Mouse (Mus musculus) MEL (cell line): Measurements from ENCODE around the gene Stat5a. TPM values are rescaled to one million over a fixed set of nuclear protein-coding genes. Genes with fewer than 3 reads are reported as not detected.

Experiments used
- DNase-seq: peaks from one replicate; pipeline ENCODE4 v3.0.0; 2011; ENCODE audit warnings: low read depth, low spot score
- H3K27ac ChIP-seq: 2 replicates; pipeline ENCODE4 v1.5.1; 2012; ENCODE audit warnings: low read depth, mild to moderate bottlenecking, control low read depth, low read length, moderate library complexity; ENCODE audit not compliant: control insufficient read depth
- H3K27me3 ChIP-seq, 2 experiments: fragments of 150-350 bp in 1 of 2; sonication (generic) in 1 of 2; 2 replicates each; pipeline ENCODE4 v1.6.1; 2012; ENCODE audit warnings: low read length in 2 of 2, mild to moderate bottlenecking in 2 of 2, improper control_type of control experiment in 1 of 2, moderate library complexity in 1 of 2; ENCODE audit not compliant: insufficient read depth in 2 of 2, control insufficient read depth in 1 of 2
- H3K36me3 ChIP-seq, 2 experiments: 2 replicates each; pipeline ENCODE4 v1.6.1; 2012 to 2014; ENCODE audit warnings: low read length in 2 of 2, improper control_type of control experiment in 1 of 2, inconsistent platforms in 1 of 2, mild to moderate bottlenecking in 1 of 2; ENCODE audit not compliant: insufficient read depth in 2 of 2, control insufficient read depth in 1 of 2
- H3K4me1 ChIP-seq, 2 experiments: fragments of 150-350 bp in 1 of 2; sonication (generic) in 1 of 2; 2 replicates each; pipeline ENCODE4 v1.6.1; 2012; ENCODE audit warnings: low read length in 2 of 2, improper control_type of control experiment in 1 of 2, mild to moderate bottlenecking in 1 of 2; ENCODE audit not compliant: insufficient read depth in 2 of 2, control insufficient read depth in 1 of 2
- H3K4me3 ChIP-seq, 2 experiments: fragments of 150-350 bp in 1 of 2; sonication (generic) in 1 of 2; 2 replicates each; pipeline ENCODE4 v1.5.1; 2012; ENCODE audit warnings: low read depth in 2 of 2, low read length in 2 of 2, mild to moderate bottlenecking in 2 of 2, moderate library complexity in 2 of 2, control low read depth in 1 of 2, improper control_type of control experiment in 1 of 2; ENCODE audit not compliant: control insufficient read depth in 1 of 2, insufficient read depth in 1 of 2
- H3K79me2 ChIP-seq: 2 replicates; pipeline ENCODE4 v1.6.1; 2012; ENCODE audit warnings: mild to moderate bottlenecking, low read length, moderate library complexity; ENCODE audit not compliant: control insufficient read depth, poor library complexity, insufficient read depth
- H3K9ac ChIP-seq: 2 replicates; pipeline ENCODE4 v1.6.1; 2012; ENCODE audit warnings: low read depth, mild to moderate bottlenecking, control low read depth, low read length, moderate library complexity; ENCODE audit not compliant: control insufficient read depth, poor library complexity, severe bottlenecking
- H3K9me3 ChIP-seq: fragments of 150-350 bp; sonication (generic); replicated peaks from 2 replicates; pipeline ENCODE4 v1.6.1; 2012; ENCODE audit warnings: mild to moderate bottlenecking, low read length, improper control_type of control experiment, moderate library complexity; ENCODE audit not compliant: insufficient read depth
- CHD1 ChIP-seq: IDR thresholded peaks from 2 replicates; pipeline ENCODE4 v1.6.1; 2012; ENCODE audit warnings: low read depth, mild to moderate bottlenecking, inconsistent platforms, low read length, improper control_type of control experiment
- CHD2 ChIP-seq: IDR thresholded peaks from 2 replicates; pipeline ENCODE4 v1.6.1; 2011; ENCODE audit warnings: low read length, improper control_type of control experiment
- E2F4 ChIP-seq: IDR thresholded peaks from 2 replicates; pipeline ENCODE4 v1.6.1; 2011; ENCODE audit warnings: low read depth, low read length, improper control_type of control experiment, borderline replicate concordance
- EP300 ChIP-seq, 2 experiments: IDR thresholded peaks; 2 replicates each; pipeline ENCODE4 v1.6.1; 2011; ENCODE audit warnings: improper control_type of control experiment in 2 of 2, low read length in 2 of 2, low read depth in 1 of 2, mild to moderate bottlenecking in 1 of 2
- ETS1 ChIP-seq: IDR thresholded peaks from 2 replicates; pipeline ENCODE4 v1.6.1; 2012; ENCODE audit warnings: low read depth, mild to moderate bottlenecking, inconsistent platforms, low read length, improper control_type of control experiment, moderate library complexity
- HCFC1 ChIP-seq: IDR thresholded peaks from 2 replicates; pipeline ENCODE4 v1.6.1; 2012; ENCODE audit warnings: low read depth, mild to moderate bottlenecking, inconsistent platforms, low read length, improper control_type of control experiment, moderate library complexity
- KAT2A ChIP-seq: conservative IDR thresholded peaks from 2 replicates; pipeline ENCODE4 v1.6.1; 2012; ENCODE audit warnings: low read depth, low read length, improper control_type of control experiment, inconsistent platforms
- MAFK ChIP-seq: IDR thresholded peaks from 2 replicates; pipeline ENCODE4 v1.6.1; 2011; ENCODE audit warnings: low read depth, mild to moderate bottlenecking, low read length, improper control_type of control experiment, borderline replicate concordance
- MAZ ChIP-seq: IDR thresholded peaks from 2 replicates; pipeline ENCODE4 v1.6.1; 2012; ENCODE audit warnings: low read depth, mild to moderate bottlenecking, inconsistent platforms, low read length, improper control_type of control experiment
- MEF2A ChIP-seq: IDR thresholded peaks from 2 replicates; pipeline ENCODE4 v1.6.1; 2014; ENCODE audit warnings: low read depth, mild to moderate bottlenecking, inconsistent platforms, low read length, improper control_type of control experiment; ENCODE audit not compliant: poor library complexity, insufficient replicate concordance, severe bottlenecking; ENCODE audit errors: extremely low read depth
- MXI1 ChIP-seq: IDR thresholded peaks from 2 replicates; pipeline ENCODE4 v1.6.1; 2011; ENCODE audit warnings: mild to moderate bottlenecking, low read depth, low read length, improper control_type of control experiment
- MYC ChIP-seq: IDR thresholded peaks from 2 replicates; pipeline ENCODE4 v1.6.1; 2011; ENCODE audit warnings: low read depth, mild to moderate bottlenecking, low read length, improper control_type of control experiment, moderate library complexity
- NELFE ChIP-seq: IDR thresholded peaks from 2 replicates; pipeline ENCODE4 v1.6.1; 2011; ENCODE audit warnings: low read depth, low read length, improper control_type of control experiment
- POLR2A ChIP-seq, 2 experiments: IDR thresholded peaks; 2 replicates each; pipeline ENCODE4 v1.6.1; 2011 to 2012; ENCODE audit warnings: low read length in 2 of 2, mild to moderate bottlenecking in 2 of 2, control low read depth in 1 of 2, improper control_type of control experiment in 1 of 2, low read depth in 1 of 2, moderate library complexity in 1 of 2; ENCODE audit not compliant: control insufficient read depth in 1 of 2, insufficient read depth in 1 of 2, poor library complexity in 1 of 2
- POLR2AphosphoS2 ChIP-seq: IDR thresholded peaks from 2 replicates; pipeline ENCODE4 v1.6.1; 2011; ENCODE audit warnings: low read length, improper control_type of control experiment
- RAD21 ChIP-seq: IDR thresholded peaks from 2 replicates; pipeline ENCODE4 v1.6.1; 2011; ENCODE audit warnings: mild to moderate bottlenecking, low read depth, low read length, improper control_type of control experiment
- RCOR1 ChIP-seq: IDR thresholded peaks from 2 replicates; pipeline ENCODE4 v1.6.1; 2012; ENCODE audit warnings: low read depth, mild to moderate bottlenecking, inconsistent platforms, low read length, improper control_type of control experiment
- SMC3 ChIP-seq: IDR thresholded peaks from 2 replicates; pipeline ENCODE4 v1.6.1; 2011; ENCODE audit warnings: low read depth, low read length, improper control_type of control experiment
- TAL1 ChIP-seq: IDR thresholded peaks from 2 replicates; pipeline ENCODE4 v1.6.1; 2012; ENCODE audit warnings: mild to moderate bottlenecking, inconsistent platforms, low read length, moderate library complexity, mixed read lengths
- TBP ChIP-seq: IDR thresholded peaks from 2 replicates; pipeline ENCODE4 v1.8.0; 2011; ENCODE audit warnings: low read depth, low read length, improper control_type of control experiment
- TCF12 ChIP-seq: IDR thresholded peaks from 2 replicates; pipeline ENCODE4 v1.6.1; 2014; ENCODE audit warnings: low read depth, mild to moderate bottlenecking, inconsistent platforms, low read length, improper control_type of control experiment, moderate library complexity
- USF1 ChIP-seq: IDR thresholded peaks from 2 replicates; pipeline ENCODE4 v1.6.1; 2014; ENCODE audit warnings: low read depth, mild to moderate bottlenecking, inconsistent platforms, low read length, improper control_type of control experiment, moderate library complexity
- USF2 ChIP-seq, 2 experiments: IDR thresholded peaks; 2 replicates each; pipeline ENCODE4 v1.6.1; 2011 to 2012; ENCODE audit warnings: improper control_type of control experiment in 2 of 2, low read length in 2 of 2, borderline replicate concordance in 1 of 2, inconsistent platforms in 1 of 2, low read depth in 1 of 2, mild to moderate bottlenecking in 1 of 2; ENCODE audit not compliant: insufficient read depth in 1 of 2
- ZC3H11A ChIP-seq: IDR thresholded peaks from 2 replicates; pipeline ENCODE4 v1.6.1; 2012; ENCODE audit warnings: low read depth, mild to moderate bottlenecking, inconsistent platforms, low read length, improper control_type of control experiment
- ZKSCAN1 ChIP-seq: IDR thresholded peaks from 2 replicates; pipeline ENCODE4 v1.6.1; 2012; ENCODE audit warnings: low read depth, mild to moderate bottlenecking, inconsistent platforms, low read length, improper control_type of control experiment, moderate library complexity
- polyA plus RNA-seq, 2 experiments: library from polyadenylated mRNA; stranded (reverse) in 1 of 2; unstranded in 1 of 2; fragments of >175 nt in 1 of 2; fragments of >200 nt in 1 of 2; gene quantifications; 2 replicates each; pipeline versions ENCODE4 v1.2.1 to v1.2.4; 2012; ENCODE audit warnings: low replicate concordance in 2 of 2, low read depth in 1 of 2; ENCODE audit not compliant: insufficient read length in 2 of 2, insufficient read depth in 1 of 2, missing spikeins in 1 of 2
- total RNA-seq: library from RNA; depleted of rRNA; stranded (reverse); fragments of 300-350 nt; gene quantifications from 2 replicates; pipeline ENCODE4 v1.2.3, GENCODE M21; 2012

The Stat5a gene
- total and polyA plus RNA-seq, 3 experiments, result 54.2 to 86.8 TPM; not detected in 1

- Histone ChIP-seq H3K36me3 (peaks cover 2 to 10% of the 10 kb centered on the region in 2 experiments), H3K79me2 (peaks cover 9% of the 10 kb centered on the region; the same call in 1 of the 2 replicates), H3K4me3 (no peak overlapping the region)
- TF ChIP-seq EP300 (IDR thresholded peaks at IDR 0.05; ENCODE audit: low read depth in 1 of 2, low read length in 2 of 2), result no peak
- no peak for TF ChIP-seq CHD1
- TF ChIP-seq RCOR1, result no peak
- TF ChIP-seq MYC, result no peak
- TF ChIP-seq KAT2A, result no peak
- TF ChIP-seq E2F4, result no peak
- TF ChIP-seq ZKSCAN1, result no peak
- no peak for TF ChIP-seq TAL1
- no peak for TF ChIP-seq MEF2A
- TF ChIP-seq POLR2A (IDR thresholded peaks at IDR 0.05; ENCODE audit: control insufficient read depth in 1 of 2, insufficient read depth in 1 of 2, low read depth in 1 of 2, low read length in 2 of 2, poor library complexity in 1 of 2), result no peak
- no peak for TF ChIP-seq ZC3H11A
- no peak for TF ChIP-seq CHD2
- TF ChIP-seq MAFK, result no peak
- no peak for TF ChIP-seq MXI1
- TF ChIP-seq HCFC1, result no peak
- TF ChIP-seq ETS1, result no peak
- no peak for TF ChIP-seq USF2 (IDR thresholded peaks at IDR 0.05; ENCODE audit: borderline replicate concordance in 1 of 2, insufficient read depth in 1 of 2, low read depth in 1 of 2, low read length in 2 of 2)
- TF ChIP-seq, all 39 proteins: peak for 0
- Histone ChIP-seq H3K9me3 (no peaks in the 10 kb centered on the region), H3K4me1 (peaks cover 4 to 26% of the 10 kb centered on the region in 2 experiments), H3K27me3 (no peaks in the 10 kb centered on the region), H3K27ac (no peak overlapping the region), H3K9ac (no peak overlapping the region)
- no peak for DNase-seq
Observed at GRCm38 (mm10) chr11:100814498-100814897, 44.7 kb upstream of the Stat5a start.

DNA sequence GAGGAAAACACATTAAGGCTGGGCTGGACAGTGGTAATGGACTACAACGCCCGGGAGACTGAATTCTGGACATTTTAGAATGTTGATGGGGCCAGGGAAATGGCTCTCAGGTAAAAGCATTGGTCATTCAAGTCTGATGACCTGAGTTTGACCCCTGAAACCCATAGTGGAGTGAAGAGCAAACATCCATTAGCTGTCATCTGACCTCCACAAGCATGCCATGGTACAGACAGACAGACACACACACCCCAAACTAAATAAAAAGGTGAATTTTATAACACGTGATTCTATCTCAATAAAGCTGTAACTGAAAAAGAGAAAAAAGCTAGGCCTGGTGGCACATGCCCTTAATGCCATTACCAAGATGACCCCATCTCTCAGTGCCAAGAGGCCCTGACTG lies 42.8 kb upstream of the Stat5a start:
- Histone ChIP-seq H3K36me3 (peaks cover 0 to 18% of the 10 kb centered on the region in 2 experiments; a peak in 3 of 4 replicates), H3K9me3 (no peaks in the 10 kb centered on the region), H3K9ac (no peak overlapping the region), H3K79me2 (peaks cover 11% of the 10 kb centered on the region; the same call in 1 of the 2 replicates), H3K4me3 (no peak overlapping the region), H3K27me3 (no peaks in the 10 kb centered on the region), H3K4me1 (peaks cover 12 to 35% of the 10 kb centered on the region in 2 experiments), H3K27ac (no peak overlapping the region)
- DNase-seq, result no peak
- TF ChIP-seq NELFE (no peak), ZKSCAN1 (no peak), ZC3H11A (no peak), RAD21 (no peak), TCF12 (no peak), SMC3 (no peak), USF2 (IDR thresholded peaks at IDR 0.05; ENCODE audit: borderline replicate concordance in 1 of 2, insufficient read depth in 1 of 2, low read depth in 1 of 2, low read length in 2 of 2) (no peak), MAFK (no peak), MAZ (no peak), TAL1 (no peak), USF1 (no peak), CHD2 (no peak), MYC (no peak), POLR2AphosphoS2 (no peak), TBP (no peak), MXI1 (no peak)
